Mouse (Mus musculus) cerebellum, adult 2 months (tissue): ENCODE data around the gene 1810055G02Rik.

Source experiments
- CTCF ChIP-seq: fragments of 200-500 bp; IDR thresholded peaks from 2 replicates; pipeline ENCODE4 v1.5.1; 2011; ENCODE audit warnings: low read depth, mild to moderate bottlenecking, control low read depth, low read length, moderate library complexity, borderline replicate concordance; ENCODE audit not compliant: insufficient read depth
- POLR2A ChIP-seq: fragments of 200-500 bp; IDR thresholded peaks from 2 replicates; pipeline ENCODE4 v1.6.1; 2011; ENCODE audit warnings: low read length, control low read depth, borderline replicate concordance; ENCODE audit not compliant: insufficient read depth

- TF ChIP-seq CTCF (no peak), POLR2A (no peak)
Measured at GRCm38 (mm10) chr19:3707553-3707952, 540 bp upstream of the 1810055G02Rik start.
